Mouse (Mus musculus): ENCODE results near the gene Olfr104-ps. TPM values are rescaled to one million over a fixed set of nuclear protein-coding genes. Genes with fewer than 3 reads are reported as not detected.

Olfr104-ps gene
- not detected in 2 replicates for polyA plus RNA-seq (2011; ENCODE audit: insufficient read length, low read depth, missing spikeins)

DNA sequence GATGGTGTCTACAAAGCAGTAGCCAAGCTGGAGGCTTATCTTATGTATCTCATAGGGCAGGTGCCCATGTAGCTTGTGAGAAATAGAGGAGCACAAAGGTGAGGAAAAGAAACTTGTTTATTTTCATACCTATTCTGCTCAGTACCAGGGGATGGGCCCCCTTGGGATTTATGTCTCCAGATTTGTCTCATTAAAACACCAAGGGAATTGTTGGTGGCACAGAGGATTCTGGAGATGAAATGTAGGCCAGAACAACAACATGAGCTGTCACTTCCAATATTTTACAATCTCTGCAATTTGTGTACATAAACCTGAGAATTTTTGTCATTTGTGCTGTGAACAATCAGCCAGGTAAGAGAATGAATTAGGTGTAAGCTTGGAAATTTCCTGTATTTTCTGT, at the start of gene Olfr104-ps:
Gene Olfr104-ps, plus strand, starts transcription at position 301 of the 400 bp plus-strand sequence.
- Histone ChIP-seq H3K4me3 (ENCODE audit: insufficient read depth, low read length) (no peak within 1 kb of the TSS), H3K4me1 (ENCODE audit: control insufficient read depth, insufficient read depth, low read length) (no peaks in the 10 kb centered on the region), H3K27ac (ENCODE audit: insufficient read depth, low read length) (no peak within 1 kb of the TSS)
- no peak for TF ChIP-seq POLR2A (IDR thresholded peaks at IDR 0.05; ENCODE audit: low read depth, low read length)
- TF ChIP-seq CTCF (IDR thresholded peaks at IDR 0.05; ENCODE audit: borderline replicate concordance, insufficient read depth, low read length) = no peak

DNA sequence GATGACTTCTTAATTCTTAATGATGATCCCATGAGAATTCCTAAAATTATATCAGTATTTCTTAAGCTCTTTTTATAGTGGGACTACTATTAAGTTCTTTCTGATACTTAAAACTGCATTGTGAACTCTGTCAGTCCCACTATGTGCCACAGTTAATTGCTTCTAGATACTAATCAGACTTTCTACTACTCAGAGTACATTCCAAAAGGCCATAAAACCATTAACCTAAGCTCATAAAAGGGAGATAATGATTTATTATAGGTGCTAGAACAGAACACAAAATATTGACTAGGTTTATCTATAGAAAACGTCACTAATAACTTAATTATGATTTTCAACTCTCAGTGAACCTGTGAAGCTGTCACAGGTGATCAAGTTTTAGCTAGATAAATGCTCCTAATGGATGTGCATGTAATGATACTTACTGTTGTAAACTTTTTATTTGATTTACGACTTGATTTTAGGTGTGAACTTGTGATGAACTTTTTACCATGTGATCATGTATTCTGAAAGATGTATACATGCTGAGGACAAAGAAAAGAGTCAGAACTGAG, 49.2 kb upstream of the Olfr104-ps start:
- Histone ChIP-seq H3K27ac (ENCODE audit: insufficient read depth, low read length) (no peak overlapping the region), H3K4me1 (ENCODE audit: control insufficient read depth, insufficient read depth, low read length) (no peaks in the 10 kb centered on the region), H3K4me3 (ENCODE audit: insufficient read depth, low read length) (no peak overlapping the region)
- TF ChIP-seq CTCF (IDR thresholded peaks at IDR 0.05; ENCODE audit: borderline replicate concordance, insufficient read depth, low read length) (no peak), POLR2A (IDR thresholded peaks at IDR 0.05; ENCODE audit: low read depth, low read length) (no peak)

DNA sequence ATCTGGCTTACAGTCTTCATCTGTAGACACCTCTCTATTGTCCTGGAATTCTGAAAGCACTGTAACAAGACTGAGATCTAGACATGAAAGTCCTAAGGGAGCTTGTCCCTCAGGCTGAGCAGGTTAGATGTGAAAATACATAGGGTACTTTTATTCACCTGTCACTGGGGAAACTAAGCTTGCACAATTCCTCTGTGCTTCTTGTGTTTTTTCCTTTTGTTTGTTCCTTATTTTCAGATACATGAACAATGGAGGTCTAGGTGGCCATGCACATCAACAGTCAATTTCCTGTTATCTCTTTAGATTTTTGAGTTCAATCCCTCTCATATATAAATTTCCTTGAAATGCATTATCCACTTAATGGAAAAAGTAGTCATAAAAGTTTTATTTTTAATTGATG, 42.4 kb upstream of the Olfr104-ps start, which contains the start of gene Olfr102:
Gene Olfr102, minus strand, starts transcription at position 101 of the 400 bp plus-strand sequence.
- TF ChIP-seq POLR2A (IDR thresholded peaks at IDR 0.05; ENCODE audit: low read depth, low read length) (no peak), CTCF (IDR thresholded peaks at IDR 0.05; ENCODE audit: borderline replicate concordance, insufficient read depth, low read length) (no peak)
- Histone ChIP-seq H3K4me3 (ENCODE audit: insufficient read depth, low read length) (no peak within 1 kb of the TSS), H3K4me1 (ENCODE audit: control insufficient read depth, insufficient read depth, low read length) (no peaks in the 10 kb centered on the region), H3K27ac (ENCODE audit: insufficient read depth, low read length) (no peak within 1 kb of the TSS)

DNA sequence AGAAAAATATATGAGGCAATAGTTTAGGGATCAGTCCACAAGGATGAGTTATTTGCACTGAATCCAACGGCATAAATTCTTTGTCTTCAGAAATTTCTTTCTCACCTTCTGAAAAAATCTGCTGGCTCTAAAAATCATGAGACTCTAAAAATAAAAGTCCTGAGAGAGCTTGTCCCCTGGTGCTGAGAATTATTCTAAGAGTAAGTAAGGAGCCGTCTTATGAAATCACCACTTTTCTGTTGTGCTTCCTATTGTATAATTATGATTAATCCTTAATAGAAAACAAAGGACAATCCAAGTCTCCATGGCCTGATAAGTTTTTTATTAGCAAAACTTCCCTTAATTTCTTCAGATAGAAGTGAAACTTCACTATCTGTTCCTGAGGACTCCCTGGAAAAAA, 19.8 kb upstream of the Olfr104-ps start, which contains the start of gene Olfr103:
Gene Olfr103, minus strand, starts transcription at position 101 of the 400 bp plus-strand sequence.
- Histone ChIP-seq H3K4me3 (ENCODE audit: insufficient read depth, low read length) (no peak within 1 kb of the TSS), H3K27ac (ENCODE audit: insufficient read depth, low read length) (no peak within 1 kb of the TSS), H3K4me1 (ENCODE audit: control insufficient read depth, insufficient read depth, low read length) (no peaks in the 10 kb centered on the region)
- TF ChIP-seq CTCF (IDR thresholded peaks at IDR 0.05; ENCODE audit: borderline replicate concordance, insufficient read depth, low read length) = no peak
- no peak for TF ChIP-seq POLR2A (IDR thresholded peaks at IDR 0.05; ENCODE audit: low read depth, low read length)

DNA sequence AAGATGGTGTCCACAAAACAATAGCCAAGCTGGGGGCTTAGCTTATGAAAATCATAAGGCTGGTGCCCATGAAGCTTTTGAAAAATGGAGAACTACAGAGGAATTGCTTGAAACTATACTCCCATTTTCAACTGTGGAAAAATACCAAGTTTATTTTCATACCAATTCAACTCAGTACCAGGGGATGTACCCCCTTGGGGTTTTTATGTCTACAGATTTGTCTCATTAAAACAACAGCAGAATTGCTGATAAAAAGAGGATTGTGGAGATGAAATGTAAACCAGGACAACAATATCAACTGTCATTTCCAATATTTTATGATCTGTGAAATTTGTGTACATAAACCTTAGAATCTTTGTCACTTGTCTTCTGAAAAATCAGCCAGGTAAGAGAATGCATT, 19.4 kb downstream of the Olfr104-ps start, which contains the start of gene Olfr105-ps:
Gene Olfr105-ps, plus strand, starts transcription at position 301 of the 400 bp plus-strand sequence.
- Histone ChIP-seq H3K27ac (ENCODE audit: insufficient read depth, low read length) (no peak within 1 kb of the TSS), H3K4me3 (ENCODE audit: insufficient read depth, low read length) (no peak within 1 kb of the TSS), H3K4me1 (ENCODE audit: control insufficient read depth, insufficient read depth, low read length) (no peaks in the 10 kb centered on the region)
- TF ChIP-seq POLR2A (IDR thresholded peaks at IDR 0.05; ENCODE audit: low read depth, low read length) = no peak
- no peak for TF ChIP-seq CTCF (IDR thresholded peaks at IDR 0.05; ENCODE audit: borderline replicate concordance, insufficient read depth, low read length)

DNA sequence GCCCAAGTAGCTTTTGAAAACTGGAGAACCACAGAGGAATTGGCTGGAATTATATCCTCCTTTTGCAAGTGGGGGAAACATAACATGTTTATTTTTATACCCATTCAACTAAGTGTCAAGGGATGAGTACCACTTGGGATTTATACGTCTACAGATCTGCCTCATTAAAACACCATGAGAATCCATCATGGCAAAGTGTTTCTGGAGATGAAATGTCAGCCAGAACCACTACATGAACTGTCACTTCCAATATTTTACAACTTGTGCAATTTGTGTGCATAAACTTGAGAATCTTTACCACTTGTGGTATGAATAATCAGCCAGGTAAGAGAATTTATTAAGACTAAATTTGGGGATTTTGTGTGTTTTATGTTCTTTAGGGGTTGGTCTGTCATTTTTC, 30.7 kb downstream of the Olfr104-ps start, which contains the start of gene Olfr106-ps:
Gene Olfr106-ps, plus strand, starts transcription at position 301 of the 400 bp plus-strand sequence.
- TF ChIP-seq CTCF (IDR thresholded peaks at IDR 0.05; ENCODE audit: borderline replicate concordance, insufficient read depth, low read length) (no peak), POLR2A (IDR thresholded peaks at IDR 0.05; ENCODE audit: low read depth, low read length) (no peak)
- H3K27ac ChIP-seq (ENCODE audit: insufficient read depth, low read length) = no peak within 1 kb of the TSS

DNA sequence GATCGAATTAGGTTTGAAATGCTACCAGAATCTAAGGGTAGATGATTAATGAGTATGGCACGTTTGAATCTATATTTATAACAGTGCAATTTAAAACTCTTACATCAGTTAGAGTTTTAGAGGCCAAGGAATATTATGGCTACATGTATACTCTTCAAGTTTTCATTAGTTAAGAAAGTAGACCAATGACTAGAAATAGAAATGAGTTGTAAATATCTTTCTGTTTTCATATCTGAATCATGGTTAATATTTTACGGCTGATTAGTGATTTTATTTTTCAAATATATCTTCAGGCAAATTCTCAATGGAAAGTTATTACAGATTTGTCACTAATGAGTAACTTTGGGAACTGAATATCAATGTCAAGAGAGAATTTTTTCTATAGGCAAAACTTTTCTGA, 39.5 kb downstream of the Olfr104-ps start, which contains the start of gene Olfr107:
Gene Olfr107, plus strand, starts transcription at position 301 of the 400 bp plus-strand sequence.
- TF ChIP-seq POLR2A (IDR thresholded peaks at IDR 0.05; ENCODE audit: low read depth, low read length) (no peak), CTCF (IDR thresholded peaks at IDR 0.05; ENCODE audit: borderline replicate concordance, insufficient read depth, low read length) (no peak)
- Histone ChIP-seq H3K4me1 (ENCODE audit: control insufficient read depth, insufficient read depth, low read length) (no peaks in the 10 kb centered on the region), H3K4me3 (ENCODE audit: insufficient read depth, low read length) (no peak within 1 kb of the TSS), H3K27ac (ENCODE audit: insufficient read depth, low read length) (no peak within 1 kb of the TSS)

More for the DNA sequence above, 30.7 kb downstream of the Olfr104-ps start, which contains the start of gene Olfr106-ps:
- Histone ChIP-seq H3K4me1 (ENCODE audit: control insufficient read depth, insufficient read depth, low read length) (no peaks in the 10 kb centered on the region), H3K4me3 (ENCODE audit: insufficient read depth, low read length) (no peak within 1 kb of the TSS)

DNA sequence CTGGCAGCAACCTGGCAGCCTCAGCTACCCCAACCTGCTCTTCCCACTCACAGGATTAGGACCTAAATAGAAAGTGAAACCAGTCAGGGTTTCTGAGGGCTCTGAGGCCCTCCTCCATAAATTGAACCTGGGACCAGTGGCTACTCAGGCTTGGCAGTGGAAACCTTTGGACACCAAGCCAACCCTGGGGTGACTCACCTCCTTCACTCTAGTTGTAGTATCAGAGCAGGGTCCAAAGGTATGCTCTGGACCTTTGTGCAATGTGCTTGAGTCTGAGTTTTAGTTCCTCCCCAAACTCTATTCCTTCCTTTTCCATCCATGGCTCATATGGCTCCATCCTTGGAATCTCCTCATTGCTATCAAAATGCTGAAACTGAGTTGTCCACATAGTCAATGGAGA, 54.0 kb downstream of the Olfr104-ps start:
- H3K4me1 ChIP-seq (ENCODE audit: control insufficient read depth, insufficient read depth, low read length) = no peaks in the 10 kb centered on the region
- no peak overlapping the region for H3K27ac ChIP-seq (ENCODE audit: insufficient read depth, low read length)
- TF ChIP-seq CTCF (IDR thresholded peaks at IDR 0.05; ENCODE audit: borderline replicate concordance, insufficient read depth, low read length) = no peak
- no peak for TF ChIP-seq POLR2A (IDR thresholded peaks at IDR 0.05; ENCODE audit: low read depth, low read length)
- H3K4me3 ChIP-seq (ENCODE audit: insufficient read depth, low read length) = no peak overlapping the region

Other genes with a start within 250 kb of the Olfr104-ps start
- not detected in 2 replicates for gene Olfr92, start 239.5 kb upstream of the Olfr104-ps start, polyA plus RNA-seq (2011; ENCODE audit: insufficient read length, low read depth, missing spikeins)
- not detected in 2 replicates for gene Olfr93, start 198.1 kb upstream of the Olfr104-ps start, polyA plus RNA-seq (2011; ENCODE audit: insufficient read length, low read depth, missing spikeins)
- gene Ubd, start 165.7 kb upstream of the Olfr104-ps start, polyA plus RNA-seq (2011; ENCODE audit: insufficient read length, low read depth, missing spikeins) = not detected in 2 replicates
- not detected in 2 replicates for gene Olfr94, start 158.6 kb upstream of the Olfr104-ps start, polyA plus RNA-seq (2011; ENCODE audit: insufficient read length, low read depth, missing spikeins)
- not detected in 2 replicates for gene Olfr95, start 146.5 kb upstream of the Olfr104-ps start, polyA plus RNA-seq (2011; ENCODE audit: insufficient read length, low read depth, missing spikeins)
- gene Olfr96, start 139.4 kb upstream of the Olfr104-ps start, polyA plus RNA-seq (2011; ENCODE audit: insufficient read length, low read depth, missing spikeins) = not detected in 2 replicates
- gene Olfr97, start 122.3 kb upstream of the Olfr104-ps start, polyA plus RNA-seq (2011; ENCODE audit: insufficient read length, low read depth, missing spikeins) = not detected in 2 replicates
- not detected in 2 replicates for gene Olfr98, start 95.8 kb upstream of the Olfr104-ps start, polyA plus RNA-seq (2011; ENCODE audit: insufficient read length, low read depth, missing spikeins)
- gene H2-M3, start 89.4 kb upstream of the Olfr104-ps start, polyA plus RNA-seq (2011; ENCODE audit: insufficient read length, low read depth, missing spikeins) = 5.3 and 5.7 TPM in 2 replicates
- not detected in 2 replicates for gene Olfr99, start 76.1 kb upstream of the Olfr104-ps start, polyA plus RNA-seq (2011; ENCODE audit: insufficient read length, low read depth, missing spikeins)
- gene Olfr101, start 55.3 kb upstream of the Olfr104-ps start, polyA plus RNA-seq (2011; ENCODE audit: insufficient read length, low read depth, missing spikeins) = not detected in 2 replicates
- gene Olfr102, start 42.5 kb upstream of the Olfr104-ps start, polyA plus RNA-seq (2011; ENCODE audit: insufficient read length, low read depth, missing spikeins) = not detected in 2 replicates
- gene Olfr103, start 19.9 kb upstream of the Olfr104-ps start, polyA plus RNA-seq (2011; ENCODE audit: insufficient read length, low read depth, missing spikeins) = not detected in 2 replicates
- gene Olfr105-ps, start 19.5 kb downstream of the Olfr104-ps start, polyA plus RNA-seq (2011; ENCODE audit: insufficient read length, low read depth, missing spikeins) = not detected in 2 replicates
- gene Olfr106-ps, start 30.8 kb downstream of the Olfr104-ps start, polyA plus RNA-seq (2011; ENCODE audit: insufficient read length, low read depth, missing spikeins) = not detected in 2 replicates
- not detected in 2 replicates for gene Olfr107, start 39.6 kb downstream of the Olfr104-ps start, polyA plus RNA-seq (2011; ENCODE audit: insufficient read length, low read depth, missing spikeins)
- not detected in 2 replicates for gene Olfr108, start 85.9 kb downstream of the Olfr104-ps start, polyA plus RNA-seq (2011; ENCODE audit: insufficient read length, low read depth, missing spikeins)
- not detected in 2 replicates for gene Olfr109, start 99.3 kb downstream of the Olfr104-ps start, polyA plus RNA-seq (2011; ENCODE audit: insufficient read length, low read depth, missing spikeins)
- gene H2-M2, start 124.0 kb downstream of the Olfr104-ps start, polyA plus RNA-seq (2011; ENCODE audit: insufficient read length, low read depth, missing spikeins) = not detected in 2 replicates
- gene Olfr110, start 132.9 kb downstream of the Olfr104-ps start, polyA plus RNA-seq (2011; ENCODE audit: insufficient read length, low read depth, missing spikeins) = not detected in 2 replicates
- not detected in 2 replicates for gene Olfr111, start 148.4 kb downstream of the Olfr104-ps start, polyA plus RNA-seq (2011; ENCODE audit: insufficient read length, low read depth, missing spikeins)
- gene Olfr112, start 209.9 kb downstream of the Olfr104-ps start, polyA plus RNA-seq (2011; ENCODE audit: insufficient read length, low read depth, missing spikeins) = not detected in 2 replicates
- not detected in 2 replicates for gene Olfr113, start 218.1 kb downstream of the Olfr104-ps start, polyA plus RNA-seq (2011; ENCODE audit: insufficient read length, low read depth, missing spikeins)
- not detected in 2 replicates for gene Olfr114, start 233.2 kb downstream of the Olfr104-ps start, polyA plus RNA-seq (2011; ENCODE audit: insufficient read length, low read depth, missing spikeins)

Data from embryonic fibroblast, embryonic 13.5 days (primary cell).